Mouse (Mus musculus): ENCODE data around the gene Dnajc5. TPM values are rescaled to one million over a fixed set of nuclear protein-coding genes. Genes with fewer than 3 reads are reported as not detected.

Dnajc5 gene
- polyA plus RNA-seq, 1 experiment from 2014 or later, result 150 TPM

DNA sequence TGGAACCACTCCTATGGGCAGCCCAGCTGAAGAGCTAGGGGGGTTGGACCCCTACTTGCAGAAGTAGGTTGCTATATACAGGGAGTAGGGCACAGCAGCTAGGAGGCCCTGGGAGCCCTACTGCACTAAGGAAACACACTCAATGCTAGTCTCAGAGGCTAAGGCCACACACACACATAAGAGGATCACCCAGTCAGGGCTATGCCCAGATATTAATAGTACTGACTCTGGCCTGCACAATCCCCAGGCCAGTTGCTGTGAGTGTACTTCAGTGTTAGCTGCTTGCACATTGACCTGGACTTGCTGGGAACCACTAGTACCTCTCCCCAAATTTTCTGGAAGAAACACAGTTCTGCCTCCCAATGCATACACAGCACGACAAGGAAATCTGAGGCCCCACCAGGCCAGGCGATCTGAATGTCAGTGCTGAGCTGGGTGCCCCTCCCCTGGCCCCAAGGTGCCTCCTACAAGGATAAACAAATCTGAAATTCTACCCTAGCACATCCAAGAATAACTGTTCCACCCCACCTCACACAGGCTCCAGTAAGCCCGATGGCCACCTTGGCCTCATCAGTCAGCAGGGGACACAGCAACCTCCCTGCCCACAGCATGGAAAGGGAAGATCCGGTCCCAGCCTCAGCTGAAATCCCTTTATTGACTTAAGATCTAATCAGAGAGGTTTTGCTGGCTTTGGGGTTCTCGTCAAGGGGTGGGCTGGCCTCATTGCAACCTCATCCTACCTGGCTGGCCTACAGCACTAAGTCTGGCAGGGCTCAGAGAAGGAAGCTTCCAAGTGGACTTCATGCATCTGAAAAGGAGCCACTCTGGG lies 58.7 kb downstream of the Dnajc5 start:
- Histone ChIP-seq H3K4me1 (peaks cover 22% of the 10 kb centered on the region), H3K4me2 (replicated peaks) (no peak overlapping the region)
- 78% methylated on average over 5 of the region's 5 CpGs for WGBS

DNA sequence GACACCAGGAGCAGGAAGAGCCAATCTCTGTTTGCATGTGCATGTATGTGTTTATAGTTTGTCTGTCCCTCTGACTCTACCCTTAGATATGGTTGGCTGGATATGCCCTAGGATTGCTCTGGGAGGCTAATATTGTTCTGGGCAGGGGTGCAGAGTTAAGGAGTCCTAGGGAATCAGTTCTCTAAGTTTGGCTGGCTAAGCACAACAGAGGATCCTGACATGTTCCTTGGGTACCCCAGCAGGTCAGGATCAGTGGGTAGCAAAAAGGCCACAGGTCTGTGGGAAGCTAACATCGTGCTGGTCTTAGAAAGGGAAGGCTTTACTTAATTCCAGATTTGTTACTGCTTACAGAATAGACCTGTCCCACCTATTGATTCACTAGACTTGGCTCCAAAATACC lies 59.4 kb downstream of the Dnajc5 start:
- peaks cover 22% of the 10 kb centered on the region for H3K4me1 ChIP-seq
- no peaks in the 10 kb centered on the region for H3K9me3 ChIP-seq (replicated peaks)
- H3K4me3 ChIP-seq, result no peak overlapping the region
- no peak overlapping the region for H3K27ac ChIP-seq
- H3K27me3 ChIP-seq, result no peaks in the 10 kb centered on the region
- 82% methylated on average over 1 of the region's 1 CpGs for WGBS
- 0 out of 2 replicates have a peak overlapping the region, but pooled peaks have one; percentile 25 for H3K9ac ChIP-seq
- no peak for ATAC-seq (ENCODE audit: low FRiP score)
- no peak overlapping the region for H3K4me2 ChIP-seq (replicated peaks)
- peaks cover 13% of the 10 kb centered on the region for H3K36me3 ChIP-seq

More for the DNA sequence above, 58.7 kb downstream of the Dnajc5 start:
- Histone ChIP-seq H3K4me3 (no peak overlapping the region), H3K9ac (0 out of 2 replicates have a peak overlapping the region, but pooled peaks have one; percentile 25), H3K27ac (no peak overlapping the region), H3K36me3 (peaks cover 11% of the 10 kb centered on the region), H3K9me3 (replicated peaks) (no peaks in the 10 kb centered on the region), H3K27me3 (no peaks in the 10 kb centered on the region)
- ATAC-seq (ENCODE audit: low FRiP score), result no peak

DNA sequence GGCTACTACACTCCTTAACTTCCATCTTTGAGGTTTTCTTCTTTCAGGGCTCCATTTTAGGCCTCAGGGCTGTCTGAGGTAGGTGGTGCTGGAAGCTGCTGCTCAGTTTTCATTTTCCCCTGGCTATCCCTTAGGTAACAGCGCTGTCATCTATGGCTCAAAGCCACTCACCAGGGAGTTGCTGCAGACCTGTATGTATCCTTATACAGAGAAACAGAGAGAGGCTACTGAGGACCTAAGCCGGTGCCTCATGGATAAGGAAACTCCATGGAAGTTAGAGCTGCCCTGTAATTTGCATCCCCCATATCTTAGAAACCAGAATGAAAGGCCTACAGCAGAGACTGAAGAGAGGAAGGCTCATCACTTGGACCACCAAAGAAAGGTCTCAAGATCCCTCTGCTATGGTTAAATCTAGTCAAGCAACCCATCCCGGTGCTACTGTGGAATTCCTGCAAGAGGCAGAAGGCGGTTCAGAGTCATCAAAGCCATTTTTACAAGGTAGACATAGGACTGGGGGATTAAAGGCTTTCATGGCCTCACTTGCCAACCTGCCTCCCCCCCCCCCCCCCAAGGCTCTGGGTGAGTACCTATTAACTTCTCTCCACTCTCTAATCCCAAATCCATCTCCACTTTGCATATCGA lies 60.0 kb downstream of the Dnajc5 start:
- Histone ChIP-seq H3K4me1 (peaks cover 22% of the 10 kb centered on the region), H3K27ac (no peak overlapping the region; the same call in 1 of the 2 replicates), H3K9me3 (replicated peaks) (no peaks in the 10 kb centered on the region), H3K9ac (peak overlapping the region; percentile 88), H3K4me3 (peak overlapping the region; percentile 75), H3K27me3 (no peaks in the 10 kb centered on the region), H3K36me3 (peaks cover 19% of the 10 kb centered on the region), H3K4me2 (replicated peaks) (peak overlapping the region; percentile 94)
- 79% methylated on average over 5 of the region's 5 CpGs for WGBS
- ATAC-seq (ENCODE audit: low FRiP score), result no peak

DNA sequence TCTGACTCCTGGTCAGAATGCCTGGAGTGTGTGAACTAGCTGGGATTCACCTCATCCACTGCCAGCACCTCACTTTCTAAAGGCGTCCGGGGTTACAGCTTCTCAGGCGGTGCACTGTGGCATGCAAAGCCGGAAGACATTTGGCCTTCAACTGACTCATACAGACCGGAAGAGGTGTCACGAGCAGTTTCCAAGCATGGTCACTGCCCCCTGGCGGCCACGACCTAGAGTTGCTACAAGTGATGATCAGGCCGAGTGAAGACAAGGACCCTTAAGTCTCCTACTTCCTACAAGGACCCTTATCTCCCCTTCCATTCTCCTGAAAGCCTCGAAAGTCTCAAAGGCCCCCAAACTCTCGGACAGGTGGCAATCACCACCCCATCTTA lies 60.7 kb downstream of the Dnajc5 start:
- Histone ChIP-seq H3K4me1 (peaks cover 22% of the 10 kb centered on the region), H3K4me3 (peak overlapping the region; percentile 75), H3K9ac (peak overlapping the region; percentile 88), H3K27ac (peak overlapping the region; percentile 93), H3K4me2 (replicated peaks) (peak overlapping the region; percentile 94), H3K27me3 (no peaks in the 10 kb centered on the region), H3K36me3 (peaks cover 27% of the 10 kb centered on the region), H3K9me3 (replicated peaks) (no peaks in the 10 kb centered on the region)
- WGBS, result under 1% methylated on average over 11 of the region's 11 CpGs
- peak; percentile 67 for ATAC-seq (ENCODE audit: low FRiP score)

DNA sequence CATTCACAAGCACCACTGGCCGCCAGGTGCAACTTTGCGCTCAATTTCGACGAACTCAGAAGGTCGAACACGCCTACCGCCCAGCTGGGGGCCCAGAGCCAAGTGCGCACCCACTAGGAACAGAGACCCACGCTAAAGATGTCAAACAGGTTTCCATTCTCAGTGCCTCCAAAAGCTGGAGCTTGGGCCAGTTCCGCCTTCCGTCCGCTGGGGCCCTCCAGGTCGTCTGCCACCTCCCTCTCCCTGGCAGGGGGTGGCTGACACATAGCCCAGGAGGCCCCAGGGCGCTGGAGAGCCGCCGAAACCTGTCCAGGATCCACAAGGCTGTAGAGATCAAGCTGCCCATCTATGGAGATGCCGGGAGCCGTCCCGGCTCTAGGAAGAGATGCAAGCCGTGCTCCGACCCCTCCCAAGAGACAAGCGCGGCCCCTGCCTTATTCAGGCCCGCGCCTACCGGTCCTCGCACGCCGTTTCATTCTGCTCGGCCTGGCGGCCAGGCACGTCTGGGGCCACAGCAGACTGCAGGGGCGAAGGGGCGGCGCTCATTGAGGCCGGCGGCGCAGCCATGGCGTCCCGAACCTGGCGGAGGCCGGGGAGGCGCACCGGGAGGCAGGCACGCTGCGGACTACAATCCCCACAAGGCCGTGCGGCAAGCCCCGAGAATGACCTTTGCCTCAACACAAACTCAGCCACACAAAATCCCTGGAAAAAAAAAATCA lies 61.3 kb downstream of the Dnajc5 start:
- no peaks in the 10 kb centered on the region for H3K27me3 ChIP-seq
- H3K27ac ChIP-seq, result peak overlapping the region; percentile 93
- H3K4me2 ChIP-seq (replicated peaks), result peak overlapping the region; percentile 94
- H3K4me1 ChIP-seq, result peaks cover 22% of the 10 kb centered on the region
- peak overlapping the region; percentile 75 for H3K4me3 ChIP-seq
- under 1% methylated on average over 49 of the region's 49 CpGs for WGBS
- peak; percentile 81 for ATAC-seq (ENCODE audit: low FRiP score)
- H3K9ac ChIP-seq, result peak overlapping the region; percentile 88
- H3K36me3 ChIP-seq, result peaks cover 32% of the 10 kb centered on the region
- H3K9me3 ChIP-seq (replicated peaks), result no peaks in the 10 kb centered on the region

DNA sequence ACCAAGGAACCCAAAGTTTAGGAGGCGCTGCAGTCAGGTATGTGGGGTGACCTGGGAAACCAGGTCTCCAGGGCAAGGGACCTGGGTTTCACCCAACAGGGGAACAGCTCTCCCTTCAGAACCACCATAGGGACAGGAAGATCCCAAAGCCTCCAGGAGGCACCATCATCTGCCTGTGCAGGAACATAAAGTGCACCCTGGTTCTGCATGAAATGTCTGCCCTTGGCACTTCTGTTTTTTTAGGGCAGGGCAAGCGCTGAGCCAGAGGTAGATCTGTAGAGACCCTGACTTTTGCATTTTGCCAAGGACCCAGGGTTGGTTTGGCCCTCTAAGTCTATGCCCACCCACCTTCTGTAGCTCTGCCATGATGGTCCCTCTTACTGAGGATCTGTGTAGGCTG lies 62.1 kb downstream of the Dnajc5 start:
- 83% methylated on average over 2 of the region's 2 CpGs for WGBS
- 0 out of 2 replicates have a peak overlapping the region, but pooled peaks have one; percentile 19 for H3K27ac ChIP-seq
- H3K9me3 ChIP-seq (replicated peaks), result no peaks in the 10 kb centered on the region
- 0 out of 2 replicates have a peak, but pooled peaks have one; percentile 1 for ATAC-seq (ENCODE audit: low FRiP score)
- no peaks in the 10 kb centered on the region for H3K27me3 ChIP-seq
- peaks cover 40% of the 10 kb centered on the region for H3K36me3 ChIP-seq
- H3K4me3 ChIP-seq, result peak overlapping the region; percentile 75
- no peak overlapping the region for H3K9ac ChIP-seq
- H3K4me2 ChIP-seq (replicated peaks), result peak overlapping the region; percentile 94
- H3K4me1 ChIP-seq, result peaks cover 18% of the 10 kb centered on the region

DNA sequence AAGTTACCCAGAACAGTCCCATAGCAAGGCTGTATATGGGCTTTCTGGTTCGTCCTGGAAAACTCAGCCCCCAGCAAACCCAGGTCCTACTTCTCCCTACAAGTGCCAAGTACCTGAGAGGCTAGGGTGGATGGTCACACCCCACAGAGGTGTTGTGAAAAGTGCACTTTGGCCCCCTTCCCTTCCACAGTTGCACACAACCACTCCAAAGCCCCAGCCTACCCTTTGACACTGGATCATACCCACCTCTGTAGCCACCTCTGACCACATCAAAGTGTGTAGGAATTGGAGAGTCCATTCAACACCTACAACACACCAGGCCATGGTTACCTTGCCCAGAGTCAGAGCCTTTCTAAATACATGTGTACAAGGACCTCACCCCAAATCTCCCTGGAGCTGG lies 62.7 kb downstream of the Dnajc5 start:
- Histone ChIP-seq H3K4me2 (replicated peaks) (no peak overlapping the region), H3K9ac (no peak overlapping the region), H3K27ac (no peak overlapping the region), H3K9me3 (replicated peaks) (no peaks in the 10 kb centered on the region), H3K27me3 (no peaks in the 10 kb centered on the region), H3K4me1 (peaks cover 14% of the 10 kb centered on the region), H3K36me3 (peaks cover 46% of the 10 kb centered on the region), H3K4me3 (no peak overlapping the region)
- ATAC-seq (ENCODE audit: low FRiP score), result no peak
- WGBS, result 81% methylated on average over 1 of the region's 1 CpGs

DNA sequence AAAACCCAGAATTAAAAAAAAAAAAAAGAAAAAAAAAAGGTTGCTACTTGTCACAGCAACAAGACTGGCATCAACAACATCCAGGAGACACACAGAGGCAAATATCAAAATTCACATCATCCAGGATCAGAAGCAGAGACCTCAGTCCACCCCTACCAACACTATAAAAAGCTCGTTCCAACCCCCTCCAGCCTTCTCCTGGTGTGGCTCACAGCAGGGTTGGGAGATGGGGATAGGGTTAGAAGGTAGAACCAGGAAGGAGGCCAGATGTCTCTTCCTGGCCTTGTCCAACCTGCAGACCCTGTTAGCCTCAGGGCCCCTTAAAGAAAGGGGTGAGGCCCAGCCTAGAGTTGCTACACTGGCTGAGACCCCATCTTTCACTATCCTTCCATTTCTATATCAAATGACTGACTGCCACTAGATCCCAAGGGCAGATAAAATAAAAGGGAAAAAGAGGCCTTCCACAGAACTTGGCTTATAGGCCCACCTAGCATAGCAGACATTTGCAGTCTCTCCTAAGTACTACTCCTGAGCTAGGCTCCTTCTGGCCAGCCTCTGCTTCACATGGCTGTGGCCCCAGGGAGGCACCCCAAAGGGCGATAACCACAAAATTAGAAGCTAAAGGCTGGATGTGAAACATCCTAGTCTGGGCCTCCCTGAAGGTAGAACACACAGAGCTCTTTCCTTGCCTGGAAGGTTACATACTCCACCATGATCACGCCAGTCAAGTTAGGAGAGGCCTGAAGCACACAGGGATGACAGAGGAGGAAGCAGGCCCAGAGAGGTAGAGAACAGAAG lies 63.4 kb downstream of the Dnajc5 start:
- H3K9me3 ChIP-seq (replicated peaks), result no peaks in the 10 kb centered on the region
- no peak for ATAC-seq (ENCODE audit: low FRiP score)
- H3K9ac ChIP-seq, result no peak overlapping the region
- H3K27me3 ChIP-seq, result no peaks in the 10 kb centered on the region
- H3K4me3 ChIP-seq, result no peak overlapping the region
- peaks cover 11% of the 10 kb centered on the region for H3K4me1 ChIP-seq
- H3K36me3 ChIP-seq, result peaks cover 53% of the 10 kb centered on the region
- no peak overlapping the region for H3K4me2 ChIP-seq (replicated peaks)
- WGBS, result 93% methylated on average over 3 of the region's 3 CpGs
- no peak overlapping the region for H3K27ac ChIP-seq

DNA sequence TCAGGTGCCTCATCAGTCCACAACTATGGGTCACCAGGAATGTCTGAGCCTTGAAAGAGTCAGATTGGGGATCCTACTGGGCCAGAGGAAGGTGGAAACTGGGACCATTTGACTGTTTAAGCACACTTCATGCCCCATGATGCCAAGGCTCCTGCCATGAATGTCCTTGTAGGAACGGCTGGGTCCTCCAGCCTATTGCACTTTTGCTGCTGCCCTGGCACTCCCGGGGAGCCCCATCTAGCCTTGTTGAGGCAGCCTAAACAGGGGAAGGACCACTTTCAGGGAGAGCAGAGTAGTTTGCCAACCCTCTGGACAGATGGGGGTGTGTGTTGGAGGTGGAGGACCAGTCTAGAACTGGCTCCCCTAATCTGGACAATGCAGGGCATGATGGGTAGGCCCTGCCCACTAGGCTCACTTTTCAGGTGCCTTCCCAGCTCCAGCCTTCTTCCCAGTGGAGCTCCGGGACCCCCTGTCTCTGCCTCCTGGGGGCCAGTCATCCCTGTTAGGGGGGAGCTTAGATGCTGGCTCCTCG lies 64.2 kb downstream of the Dnajc5 start, which contains the start of gene Uckl1:
TSS of gene Uckl1 (minus strand) at position 482 of the 532 bp plus-strand sequence.
- no peaks in the 10 kb centered on the region for H3K9me3 ChIP-seq (replicated peaks)
- no peak within 1 kb of the TSS for H3K4me3 ChIP-seq
- no peak within 1 kb of the TSS for H3K27ac ChIP-seq
- no peak within 1 kb of the TSS for H3K4me2 ChIP-seq (replicated peaks)
- no peak within 1 kb of the TSS for H3K9ac ChIP-seq
- H3K36me3 ChIP-seq, result peaks cover 61% of the 10 kb centered on the region
- ATAC-seq (ENCODE audit: low FRiP score), result no peak
- 93% methylated on average over 4 of the region's 4 CpGs for WGBS
- peaks cover 10% of the 10 kb centered on the region for H3K4me1 ChIP-seq
- no peaks in the 10 kb centered on the region for H3K27me3 ChIP-seq

DNA sequence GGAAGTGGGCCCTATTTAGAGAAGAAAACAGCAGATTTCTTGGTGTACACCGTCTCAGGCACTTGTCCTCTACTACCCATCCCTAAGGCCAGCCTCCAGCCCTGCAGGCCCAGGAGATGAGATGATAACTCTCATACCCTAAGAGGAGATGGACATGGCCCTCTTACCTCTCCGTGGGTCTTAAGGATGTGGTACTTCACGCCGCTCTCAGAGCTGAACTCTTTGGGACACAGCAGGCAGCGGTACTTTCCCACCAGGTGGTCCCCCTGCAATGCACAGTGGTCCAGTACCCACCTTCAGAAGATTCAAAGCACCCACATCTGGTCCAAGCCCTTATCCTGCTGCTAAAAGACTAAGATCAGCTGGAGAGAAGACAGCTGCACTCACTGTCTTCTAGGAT lies 65.2 kb downstream of the Dnajc5 start:
- H3K4me3 ChIP-seq, result no peak overlapping the region
- peaks cover 6% of the 10 kb centered on the region for H3K4me1 ChIP-seq
- H3K36me3 ChIP-seq, result peaks cover 72% of the 10 kb centered on the region
- no peak overlapping the region for H3K9ac ChIP-seq
- H3K9me3 ChIP-seq (replicated peaks), result no peaks in the 10 kb centered on the region
- no peaks in the 10 kb centered on the region for H3K27me3 ChIP-seq
- no peak for ATAC-seq (ENCODE audit: low FRiP score)
- no peak overlapping the region for H3K27ac ChIP-seq
- H3K4me2 ChIP-seq (replicated peaks), result no peak overlapping the region
- 96% methylated on average over 5 of the region's 5 CpGs for WGBS

DNA sequence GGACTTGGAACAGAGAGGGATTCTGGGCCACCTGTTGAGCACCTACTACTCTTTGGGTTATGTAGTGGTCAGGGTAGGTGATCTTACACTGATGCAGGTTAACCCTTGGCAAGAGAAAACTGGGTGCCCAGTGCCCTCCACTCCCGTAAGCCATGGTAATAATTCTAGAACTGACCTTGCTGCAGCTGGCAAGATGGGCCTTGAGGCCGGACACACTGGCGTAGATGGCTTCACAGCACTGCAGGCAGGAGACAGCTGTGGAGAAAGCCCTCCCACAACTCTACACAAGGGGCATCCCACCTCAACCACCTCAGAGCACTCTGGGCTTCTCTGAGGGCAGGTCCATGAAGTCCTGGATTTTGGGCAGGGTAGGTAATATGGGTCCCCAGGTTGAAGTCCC lies 65.8 kb downstream of the Dnajc5 start:
- Histone ChIP-seq H3K27ac (no peak overlapping the region), H3K4me2 (replicated peaks) (no peak overlapping the region), H3K4me1 (peaks cover 8% of the 10 kb centered on the region), H3K9ac (no peak overlapping the region), H3K27me3 (no peaks in the 10 kb centered on the region), H3K4me3 (no peak overlapping the region), H3K36me3 (peaks cover 76% of the 10 kb centered on the region), H3K9me3 (replicated peaks) (no peaks in the 10 kb centered on the region)
- 99% methylated on average over 3 of the region's 3 CpGs for WGBS
- no peak for ATAC-seq (ENCODE audit: low FRiP score)

All from hindbrain, embryonic 12.5 days (tissue).